Mouse (Mus musculus): ENCODE data around the gene Crtc1. TPM values are rescaled to one million over a fixed set of nuclear protein-coding genes. Genes with fewer than 3 reads are reported as not detected.

The Crtc1 gene
- polyA plus RNA-seq (2012; rRNA removed): 113 and 115 TPM in 2 replicates

DNA sequence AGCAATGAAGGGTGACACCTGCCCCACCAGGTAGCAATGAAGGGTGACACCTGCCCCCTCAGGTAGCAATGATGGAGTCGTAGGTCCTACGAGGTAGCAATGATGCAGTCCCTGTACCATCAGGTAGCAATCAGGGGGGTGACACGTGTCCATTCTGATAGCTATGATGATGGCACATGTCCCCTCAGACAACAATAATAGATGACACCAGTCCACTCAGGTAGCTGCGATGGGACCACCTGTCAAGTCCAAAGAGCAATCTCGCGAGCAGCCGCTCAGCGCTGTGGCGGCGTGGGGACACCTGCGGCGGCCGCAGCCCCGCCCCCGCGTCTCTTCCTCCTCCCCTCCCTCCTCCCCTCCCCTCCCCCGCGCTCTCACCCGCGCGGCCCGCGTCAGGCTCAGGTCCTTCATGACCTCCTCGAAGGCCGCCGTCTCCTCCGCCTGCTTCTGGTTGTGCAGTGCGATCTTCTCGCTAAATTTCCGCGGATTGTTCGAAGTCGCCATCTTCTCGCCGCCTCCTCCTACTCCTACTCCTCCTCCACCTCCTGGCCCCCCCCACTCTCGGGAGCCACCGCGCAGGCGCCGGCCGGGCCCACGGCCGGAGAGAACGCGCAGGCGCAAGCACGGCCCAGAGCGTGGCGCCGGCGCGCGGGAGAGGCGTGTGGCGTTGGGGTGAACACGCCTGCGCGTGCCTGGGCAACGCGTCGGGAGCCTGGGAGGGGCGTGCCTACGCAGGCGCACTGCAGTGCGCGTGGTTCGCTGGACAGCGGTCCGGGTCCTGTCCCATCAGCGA lies at the start of gene Crtc1:
Gene Crtc1, minus strand, starts transcription at position 525 of the 793 bp plus-strand sequence.
- peaks cover 7% of the 10 kb centered on the region for H3K4me1 ChIP-seq (ENCODE audit: control insufficient read depth, insufficient read depth, low read length)
- H3K27ac ChIP-seq (ENCODE audit: insufficient read depth, low read length): no peak within 1 kb of the TSS; the same call in 1 of the 2 replicates
- peak within 1 kb of the TSS; percentile 92 for H3K4me3 ChIP-seq (ENCODE audit: insufficient read depth, low read length)
- TF ChIP-seq CTCF (IDR thresholded peaks at IDR 0.05; ENCODE audit: extremely low read depth, insufficient read depth, low read length): no peak
- peak; percentile 82 for TF ChIP-seq POLR2A (IDR thresholded peaks at IDR 0.05; ENCODE audit: extremely low read depth, insufficient read depth, low read length)

DNA sequence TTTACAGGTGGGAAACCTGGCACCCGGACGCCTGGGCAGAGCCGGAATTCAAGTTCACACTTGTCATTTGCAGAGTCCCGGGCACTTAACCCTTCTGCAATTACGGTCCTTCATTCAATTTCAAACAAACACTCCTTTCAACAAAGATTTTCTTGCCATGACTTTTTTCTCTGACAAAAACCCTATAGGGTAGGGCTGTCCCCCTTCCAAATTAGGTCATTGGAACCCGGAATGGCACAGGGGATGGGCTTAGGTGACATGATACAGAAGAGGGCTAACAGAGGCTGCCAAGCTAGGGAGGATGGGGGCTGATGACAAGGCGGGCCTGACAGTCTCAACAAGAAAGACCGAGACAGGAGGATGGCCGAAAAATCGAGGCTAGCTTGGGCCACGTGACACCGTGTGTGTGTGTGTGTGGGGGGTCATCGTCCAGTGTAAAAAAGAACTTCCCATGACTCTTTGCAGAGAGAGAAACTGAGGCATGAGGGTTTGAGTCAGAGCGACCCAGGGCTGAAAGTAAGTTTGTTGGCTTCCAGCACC lies 49.6 kb upstream of the Crtc1 start:
- Histone ChIP-seq H3K4me3 (ENCODE audit: insufficient read depth, low read length) (no peak overlapping the region), H3K27ac (ENCODE audit: insufficient read depth, low read length) (no peak overlapping the region), H3K4me1 (ENCODE audit: control insufficient read depth, insufficient read depth, low read length) (peaks cover 4% of the 10 kb centered on the region)
- no peak for TF ChIP-seq CTCF (IDR thresholded peaks at IDR 0.05; ENCODE audit: extremely low read depth, insufficient read depth, low read length)
- no peak for TF ChIP-seq POLR2A (IDR thresholded peaks at IDR 0.05; ENCODE audit: extremely low read depth, insufficient read depth, low read length)

DNA sequence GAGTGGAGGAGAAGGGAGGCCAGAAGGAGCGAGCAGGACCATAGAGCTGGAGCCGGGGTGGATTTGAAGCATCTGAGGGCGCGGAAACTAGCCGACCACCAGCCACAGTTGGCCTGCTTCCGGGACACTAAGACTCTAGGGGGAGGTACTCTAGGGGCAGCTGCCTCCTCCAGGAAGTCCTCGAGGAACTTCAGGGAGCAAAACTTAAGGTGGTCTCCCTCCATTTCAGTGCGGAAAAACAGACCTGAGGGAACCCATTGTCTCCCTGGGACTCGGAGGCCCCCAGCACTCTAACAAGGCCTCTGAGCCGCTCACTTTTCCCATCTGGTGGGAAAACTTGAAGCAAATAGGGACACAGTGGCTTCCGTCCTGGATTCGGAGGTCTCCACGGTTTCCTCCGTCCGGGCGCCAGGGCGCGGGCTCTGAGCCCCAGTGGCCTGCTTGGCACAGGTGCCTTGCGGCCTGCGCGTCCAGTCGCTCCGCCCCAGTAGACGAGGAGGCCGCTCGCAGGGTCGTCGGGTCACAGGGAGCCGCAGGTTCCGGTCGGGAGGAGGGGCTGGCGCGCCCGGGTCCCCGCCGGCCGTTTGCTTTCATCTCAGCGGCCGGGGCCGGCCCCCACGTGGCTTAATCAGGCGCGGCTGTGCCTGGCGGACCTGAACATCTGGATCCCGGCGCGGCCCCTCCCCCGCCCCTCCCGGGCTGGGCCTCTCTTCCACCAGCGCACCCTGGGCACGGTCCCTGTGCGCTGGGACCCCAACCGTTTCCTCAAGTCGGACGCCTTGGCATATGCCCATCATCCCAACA lies 48.8 kb upstream of the Crtc1 start:
- peaks cover 4% of the 10 kb centered on the region for H3K4me1 ChIP-seq (ENCODE audit: control insufficient read depth, insufficient read depth, low read length)

DNA sequence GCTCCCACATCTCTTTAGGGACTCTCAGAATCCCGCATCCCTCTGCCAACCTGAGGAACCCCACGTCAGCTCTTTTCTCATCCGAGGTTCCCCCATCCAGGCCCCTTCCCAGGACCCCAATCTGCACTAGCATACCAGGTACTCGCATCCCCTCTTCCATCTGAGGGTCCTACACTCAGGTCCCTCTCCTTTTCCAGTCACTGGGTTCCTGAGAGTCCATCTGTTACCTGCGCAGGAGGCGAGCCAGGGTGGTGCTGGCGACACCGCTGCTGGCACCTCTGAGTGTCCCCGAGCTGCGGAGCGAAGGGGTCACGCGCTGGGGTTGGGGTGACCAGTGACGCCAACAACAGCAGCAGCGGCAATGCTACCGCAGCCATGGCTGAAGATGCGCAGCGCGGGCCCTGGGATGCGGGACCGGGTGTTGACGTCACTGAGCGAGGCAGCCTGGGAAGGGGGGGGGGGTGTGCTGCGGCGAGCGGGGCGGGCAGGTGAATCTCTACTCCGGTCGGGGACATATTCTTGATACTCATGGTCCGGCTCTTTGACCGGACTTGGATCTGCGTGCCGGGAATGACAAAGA lies 47.7 kb upstream of the Crtc1 start, which contains the start of gene Tmem59l:
Gene Tmem59l, minus strand, starts transcription at position 418 of the 580 bp plus-strand sequence.
- peak within 1 kb of the TSS; percentile 91 for H3K27ac ChIP-seq (ENCODE audit: insufficient read depth, low read length)
- peak within 1 kb of the TSS; percentile 93 for H3K4me3 ChIP-seq (ENCODE audit: insufficient read depth, low read length)
- peaks cover 5% of the 10 kb centered on the region for H3K4me1 ChIP-seq (ENCODE audit: control insufficient read depth, insufficient read depth, low read length)

More for the DNA sequence above, 48.8 kb upstream of the Crtc1 start:
- TF ChIP-seq POLR2A (IDR thresholded peaks at IDR 0.05; ENCODE audit: extremely low read depth, insufficient read depth, low read length): no peak
- TF ChIP-seq CTCF (IDR thresholded peaks at IDR 0.05; ENCODE audit: extremely low read depth, insufficient read depth, low read length): no peak
- Histone ChIP-seq H3K4me3 (ENCODE audit: insufficient read depth, low read length) (no peak overlapping the region; the same call in 1 of the 2 replicates), H3K27ac (ENCODE audit: insufficient read depth, low read length) (no peak overlapping the region)

DNA sequence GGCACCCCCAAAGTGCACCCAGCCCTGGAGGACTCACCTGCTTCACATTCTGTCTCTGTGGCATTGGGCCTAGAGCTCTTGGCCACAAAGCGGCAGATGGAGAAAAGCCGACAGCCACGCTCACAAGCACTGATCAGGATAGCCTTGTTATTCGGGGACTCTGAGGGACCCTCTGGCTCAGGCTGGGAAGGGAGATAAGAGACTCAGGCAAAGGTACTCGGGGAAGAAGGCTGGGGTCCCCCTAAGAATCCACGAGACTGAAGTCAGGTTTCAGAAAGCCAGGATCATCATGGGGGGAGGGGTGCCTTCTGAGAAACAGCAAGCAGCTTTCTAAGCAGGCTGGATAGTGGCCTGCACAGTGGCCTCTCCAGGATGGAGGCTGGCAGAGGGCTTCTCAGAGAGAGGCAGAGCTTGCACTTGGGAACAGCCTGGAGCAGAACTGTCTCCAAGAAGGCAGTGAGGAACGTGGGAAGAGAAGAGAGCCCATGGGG lies 46.9 kb upstream of the Crtc1 start:
- H3K27ac ChIP-seq (ENCODE audit: insufficient read depth, low read length): no peak overlapping the region
- peaks cover 9% of the 10 kb centered on the region for H3K4me1 ChIP-seq (ENCODE audit: control insufficient read depth, insufficient read depth, low read length)
- TF ChIP-seq CTCF (IDR thresholded peaks at IDR 0.05; ENCODE audit: extremely low read depth, insufficient read depth, low read length): no peak
- no peak for TF ChIP-seq POLR2A (IDR thresholded peaks at IDR 0.05; ENCODE audit: extremely low read depth, insufficient read depth, low read length)
- H3K4me3 ChIP-seq (ENCODE audit: insufficient read depth, low read length): peak overlapping the region; percentile 93

More for the DNA sequence above, 47.7 kb upstream of the Crtc1 start, which contains the start of gene Tmem59l:
- TF ChIP-seq CTCF (IDR thresholded peaks at IDR 0.05; ENCODE audit: extremely low read depth, insufficient read depth, low read length) (no peak), POLR2A (IDR thresholded peaks at IDR 0.05; ENCODE audit: extremely low read depth, insufficient read depth, low read length) (peak; percentile 84)

DNA sequence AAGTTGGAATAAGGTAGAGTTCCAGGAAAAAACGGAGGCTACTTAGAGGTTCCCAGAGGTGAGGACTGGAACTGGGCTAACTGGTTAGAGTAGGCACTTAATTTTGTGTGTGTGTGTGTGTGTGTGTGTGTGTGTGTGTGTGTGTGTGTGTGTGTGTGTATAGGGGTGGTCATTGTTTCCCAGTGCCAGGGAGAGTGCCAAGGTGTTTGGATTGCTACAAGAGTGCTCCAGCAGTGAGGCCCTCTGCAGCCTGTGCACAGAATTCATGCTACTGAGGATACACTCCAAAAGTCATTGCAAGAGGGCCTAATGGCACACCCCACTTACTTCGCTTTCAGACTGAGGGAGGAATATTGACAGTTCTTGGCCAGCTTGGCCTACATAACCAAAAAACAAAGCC lies 43.6 kb upstream of the Crtc1 start:
- H3K4me1 ChIP-seq (ENCODE audit: control insufficient read depth, insufficient read depth, low read length): peaks cover 9% of the 10 kb centered on the region
- H3K4me3 ChIP-seq (ENCODE audit: insufficient read depth, low read length): no peak overlapping the region
- TF ChIP-seq POLR2A (IDR thresholded peaks at IDR 0.05; ENCODE audit: extremely low read depth, insufficient read depth, low read length) (no peak), CTCF (IDR thresholded peaks at IDR 0.05; ENCODE audit: extremely low read depth, insufficient read depth, low read length) (no peak)
- H3K27ac ChIP-seq (ENCODE audit: insufficient read depth, low read length): no peak overlapping the region

DNA sequence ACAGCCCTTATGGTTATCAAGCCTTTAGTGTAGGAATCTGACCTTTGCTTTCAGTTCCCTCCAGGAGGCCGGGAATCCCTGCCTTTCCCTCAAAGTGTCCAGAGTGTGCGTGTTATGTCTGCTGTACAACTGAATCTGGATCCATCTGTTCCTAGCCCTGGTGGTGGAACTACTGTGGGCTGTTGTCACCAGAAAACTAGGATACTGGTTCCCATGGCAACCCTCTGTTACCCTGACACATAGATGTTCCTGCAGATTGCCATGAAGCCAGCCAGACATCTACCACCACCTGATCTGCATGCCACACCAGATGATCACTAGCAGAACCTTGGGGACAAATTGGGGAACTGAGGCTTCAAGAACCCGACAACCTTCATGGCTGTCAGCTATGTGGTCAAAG lies 42.5 kb upstream of the Crtc1 start:
- Histone ChIP-seq H3K27ac (ENCODE audit: insufficient read depth, low read length) (no peak overlapping the region), H3K4me1 (ENCODE audit: control insufficient read depth, insufficient read depth, low read length) (peaks cover 8% of the 10 kb centered on the region), H3K4me3 (ENCODE audit: insufficient read depth, low read length) (no peak overlapping the region)
- TF ChIP-seq CTCF (IDR thresholded peaks at IDR 0.05; ENCODE audit: extremely low read depth, insufficient read depth, low read length): no peak
- TF ChIP-seq POLR2A (IDR thresholded peaks at IDR 0.05; ENCODE audit: extremely low read depth, insufficient read depth, low read length): no peak

DNA sequence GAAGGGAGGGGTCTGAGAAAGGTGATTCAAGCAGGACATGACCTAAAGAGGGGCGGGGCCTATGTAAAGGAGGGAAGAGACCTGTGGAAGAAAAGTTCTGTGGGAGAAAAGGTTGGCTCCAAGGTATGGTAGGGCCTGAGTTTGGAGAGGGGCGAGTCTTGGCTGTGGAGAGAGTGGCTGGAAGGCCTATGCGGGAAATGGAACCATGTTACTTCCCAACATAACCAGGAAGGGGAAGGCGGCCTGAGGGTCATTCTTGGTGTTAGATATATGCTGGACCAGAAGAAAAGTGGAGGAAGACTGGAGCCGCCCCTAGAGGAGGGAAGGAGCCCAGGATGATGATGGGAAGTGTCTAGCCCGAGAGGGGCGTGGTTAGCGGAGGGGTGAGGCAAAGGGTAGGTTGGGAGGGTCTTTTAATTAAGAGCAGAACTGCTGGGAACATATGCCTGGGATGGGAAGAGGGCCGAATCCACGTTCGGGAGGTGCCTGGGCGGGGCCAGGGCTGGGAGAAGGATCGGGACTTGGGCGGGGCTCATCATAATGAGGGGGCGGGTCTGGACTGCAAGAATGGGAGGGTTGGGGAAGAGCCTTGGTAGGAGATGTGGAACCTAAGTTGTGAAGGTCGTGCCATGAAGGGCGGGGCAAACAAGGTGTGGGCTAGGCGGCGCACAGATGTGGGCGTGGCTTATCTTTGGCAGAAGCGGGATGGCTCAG lies 38.0 kb upstream of the Crtc1 start:
- Histone ChIP-seq H3K27ac (ENCODE audit: insufficient read depth, low read length) (no peak overlapping the region), H3K4me3 (ENCODE audit: insufficient read depth, low read length) (peak overlapping the region; percentile 72), H3K4me1 (ENCODE audit: control insufficient read depth, insufficient read depth, low read length) (peaks cover 6% of the 10 kb centered on the region)
- TF ChIP-seq POLR2A (IDR thresholded peaks at IDR 0.05; ENCODE audit: extremely low read depth, insufficient read depth, low read length): no peak
- no peak for TF ChIP-seq CTCF (IDR thresholded peaks at IDR 0.05; ENCODE audit: extremely low read depth, insufficient read depth, low read length)

Data from cortical plate, adult 2 months (tissue).